Mouse (Mus musculus) spleen, adult 18-20 months (tissue): ENCODE results near the gene Psd.

Experiments
- DNase-seq, 2 experiments: peaks; one replicate each; pipeline ENCODE4 v3.0.0; 2022; ENCODE audit warnings: mixed read lengths in 2 of 2

Psd gene

GRCm38 (mm10) chr19:46338331-46338936, 11.5 kb upstream of the Psd start, which contains the start of gene Cuedc2:
Cuedc2 (minus strand) TSS chr19:46338702.
- peak; percentile 89 to 97 for DNase-seq

DNA sequence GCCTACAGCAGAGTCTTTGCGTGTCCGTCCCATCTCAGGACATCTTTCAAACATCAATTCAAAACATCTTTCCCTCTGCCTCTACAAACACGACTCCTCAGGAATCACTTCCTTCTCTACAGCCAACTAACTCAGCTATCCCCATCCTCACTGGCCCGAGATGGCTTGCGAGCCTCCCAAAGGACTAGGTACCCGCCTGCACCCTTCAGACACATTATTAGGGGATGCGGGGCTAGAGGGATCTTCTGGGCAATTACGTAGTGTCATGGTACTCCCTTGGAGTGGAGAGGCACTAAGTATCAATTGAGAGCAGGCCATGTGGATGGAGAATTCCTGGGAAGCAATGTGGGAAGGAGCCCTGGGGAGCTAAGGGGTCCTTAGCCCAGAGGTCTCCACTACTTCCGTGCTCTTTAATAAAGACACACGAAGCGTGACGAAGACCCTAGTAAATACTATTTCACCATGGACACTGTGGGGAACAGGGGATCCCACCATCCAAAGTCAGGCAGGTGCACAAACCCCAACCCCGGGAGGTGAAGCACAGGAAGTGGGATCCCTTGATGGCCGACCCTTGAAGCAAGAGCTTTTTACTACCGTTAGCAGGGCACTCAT, 10.9 kb upstream of the Psd start:
- no peak for DNase-seq

DNA sequence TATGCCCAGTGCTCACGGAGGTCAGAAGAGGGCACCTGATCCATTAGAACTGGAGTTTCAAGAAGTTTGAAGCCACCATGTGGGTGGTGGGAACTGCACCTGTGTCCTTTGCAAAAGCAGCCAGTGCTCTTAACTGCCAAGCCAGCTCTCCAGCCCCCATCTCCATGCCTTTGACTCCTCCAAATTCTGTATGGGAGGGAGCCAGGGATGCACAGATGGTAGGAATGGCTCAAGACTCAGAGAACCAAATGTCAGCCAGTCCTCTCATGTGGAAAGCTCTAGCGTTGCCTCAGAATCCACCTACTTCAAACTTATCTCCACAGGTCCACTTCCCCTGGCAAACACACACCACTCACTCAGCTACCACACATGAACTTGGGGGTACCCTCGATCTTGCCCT, 7.0 kb upstream of the Psd start:
- no peak for DNase-seq

DNA sequence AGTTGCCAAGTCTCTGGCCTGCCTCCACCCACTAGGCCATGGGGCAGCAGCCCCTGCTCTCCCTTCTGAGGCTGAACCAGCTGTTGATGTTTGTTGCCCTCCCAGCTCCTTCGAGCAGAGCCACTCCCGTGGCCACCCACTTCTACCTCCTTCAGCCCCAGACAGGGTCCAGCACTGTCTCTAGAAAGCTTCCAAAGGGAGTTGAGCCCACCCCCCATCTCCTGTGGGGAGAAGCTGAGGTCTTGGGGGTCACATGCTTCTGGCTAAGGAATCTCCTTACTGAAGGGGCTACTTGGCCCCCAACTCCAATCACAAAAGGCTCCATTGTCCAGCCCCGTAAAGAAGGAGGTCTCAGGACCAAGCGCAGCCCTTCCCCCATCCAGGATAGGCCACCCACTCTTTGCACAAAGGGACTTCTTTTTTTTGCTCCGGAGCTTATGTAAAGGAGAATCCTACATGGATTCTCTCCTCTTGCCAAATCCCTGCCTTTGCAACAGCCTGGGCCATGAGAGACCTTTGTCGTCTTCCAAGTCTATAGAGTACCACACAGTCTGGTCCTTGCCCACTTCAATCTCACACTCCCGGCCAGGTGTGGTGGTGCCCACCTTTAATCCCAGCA, 5.9 kb upstream of the Psd start:
- DNase-seq, result no peak

GRCm38 (mm10) chr19:46331936-46332335, 5.0 kb upstream of the Psd start:
- no peak for DNase-seq

- no peak for DNase-seq
Observed at GRCm38 (mm10) chr19:46331326-46331725, 4.4 kb upstream of the Psd start.

- no peak for DNase-seq
Observed at GRCm38 (mm10) chr19:46330696-46331095, 3.7 kb upstream of the Psd start.

DNA sequence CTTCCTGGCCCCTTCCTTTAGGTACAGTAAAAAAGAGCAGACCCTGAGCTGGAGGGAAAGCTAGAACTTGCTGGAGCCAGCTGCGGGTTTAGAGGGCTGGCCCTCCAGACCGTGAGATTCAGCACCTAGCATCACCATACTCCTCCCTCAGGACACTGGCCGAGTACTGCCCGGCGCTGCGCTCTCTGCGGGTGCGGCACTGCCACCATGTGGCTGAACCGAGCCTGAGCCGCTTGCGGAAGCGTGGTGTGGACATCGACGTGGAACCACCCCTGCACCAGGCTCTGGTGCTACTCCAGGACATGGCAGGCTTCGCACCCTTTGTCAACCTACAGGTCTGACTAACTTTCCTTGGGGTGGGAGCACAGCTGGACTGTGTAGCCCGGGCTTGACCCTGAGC, 3.0 kb upstream of the Psd start:
- DNase-seq, result peak; percentile 73 to 83

GRCm38 (mm10) chr19:46329031-46329641, 2.2 kb upstream of the Psd start:
- no peak for DNase-seq

DNA sequence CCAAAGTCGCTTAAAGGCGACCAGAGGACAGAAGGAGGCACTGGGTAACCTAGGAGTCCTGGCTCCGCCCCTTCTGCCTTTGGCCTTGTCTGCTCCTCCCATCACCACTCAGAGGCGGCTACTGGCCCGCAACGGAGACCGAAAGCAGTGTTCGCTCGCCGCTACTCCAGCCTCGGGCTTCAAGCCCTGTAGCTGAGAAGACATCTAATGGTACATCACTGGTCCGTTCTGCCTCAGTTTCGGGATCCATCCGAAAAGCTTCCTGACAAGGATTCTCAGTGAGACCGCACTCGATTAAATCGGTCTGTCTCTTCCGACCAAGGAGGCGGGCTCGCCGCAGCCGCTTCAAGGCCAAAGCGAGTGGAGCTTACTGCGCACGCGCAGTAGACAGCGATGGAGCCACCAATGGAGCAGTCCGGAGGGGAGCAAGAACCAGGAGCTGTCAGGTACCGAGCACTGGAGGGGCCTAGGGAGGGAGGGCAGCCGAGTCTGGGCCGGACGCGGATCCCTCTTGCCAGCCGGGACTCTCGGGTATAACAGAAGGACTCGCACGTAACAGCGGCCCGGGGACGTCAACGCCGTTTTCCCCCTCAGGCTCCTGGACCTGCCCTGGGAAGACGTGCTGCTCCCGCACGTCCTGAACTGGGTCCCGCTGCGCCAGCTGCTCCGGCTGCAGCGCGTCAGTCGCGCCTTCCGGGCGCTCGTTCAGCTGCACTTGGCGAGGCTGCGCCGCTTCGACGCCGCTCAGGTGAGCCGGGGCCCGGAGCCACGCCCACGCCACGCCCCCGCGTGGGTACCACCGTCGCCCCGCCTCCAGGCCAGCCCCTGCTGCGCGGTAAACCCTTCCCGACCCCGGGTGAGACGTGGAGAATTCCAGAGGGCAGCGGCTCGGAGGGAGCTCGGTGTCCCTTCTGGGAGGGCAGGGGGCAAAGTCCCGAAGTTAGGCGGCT, 1.4 kb upstream of the Psd start, which contains the start of gene Fbxl15:
Fbxl15 (plus strand) TSS at position 104 of the 950 bp plus-strand sequence.
- DNase-seq, result peak; percentile 85 to 86

DNA sequence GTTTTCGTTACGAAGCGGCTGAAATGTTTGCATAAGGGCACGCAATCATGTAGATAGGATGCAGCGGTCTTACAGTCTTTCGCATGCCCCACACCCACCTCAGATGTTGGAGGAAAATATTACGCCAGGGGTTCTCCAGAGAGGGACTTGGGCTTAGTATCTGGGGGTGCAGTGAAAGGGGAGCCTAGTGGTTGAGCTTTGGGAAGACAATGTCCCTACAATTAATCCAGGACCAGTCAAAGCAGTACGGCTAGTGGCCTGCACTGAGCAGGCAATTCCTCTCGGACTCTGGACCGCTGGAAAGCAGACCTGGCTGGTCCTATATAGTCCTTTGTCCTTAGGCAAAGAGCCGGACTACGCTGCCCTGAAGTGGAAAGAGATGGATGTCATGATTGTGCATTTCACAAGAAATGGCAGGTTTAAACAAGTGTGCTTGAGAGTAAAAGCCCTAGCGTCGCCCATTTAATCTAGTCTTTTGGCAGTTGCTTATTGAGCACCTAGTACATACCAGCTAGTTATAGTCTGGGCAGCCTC, 642 bp upstream of the Psd start:
- DNase-seq, result no peak

- DNase-seq, result no peak
Observed at GRCm38 (mm10) chr19:46326019-46326755, 769 bp downstream of the Psd start.

GRCm38 (mm10) chr19:46324918-46325317, 2.0 kb downstream of the Psd start:
- DNase-seq, result no peak

DNA sequence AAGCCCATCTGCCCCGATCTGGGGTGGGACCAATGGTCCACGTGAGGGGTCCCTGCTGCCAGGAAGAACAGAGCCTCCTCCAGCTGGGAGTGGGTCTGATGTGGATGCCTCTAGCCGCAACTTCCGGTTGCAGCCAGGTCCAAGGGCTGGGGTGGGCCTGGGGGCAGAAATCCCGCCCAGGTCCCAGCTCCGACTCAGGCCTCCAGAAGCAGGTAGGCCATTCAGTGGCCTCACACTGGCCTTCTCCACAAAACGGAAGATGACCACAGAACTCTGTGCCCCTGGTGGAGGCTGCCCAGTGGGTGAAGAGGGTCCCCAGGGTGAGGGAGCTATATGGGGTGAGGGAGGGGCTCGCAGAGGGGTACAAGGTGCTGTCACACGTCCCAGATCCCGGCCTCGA, 2.6 kb downstream of the Psd start:
- DNase-seq, result no peak

DNA sequence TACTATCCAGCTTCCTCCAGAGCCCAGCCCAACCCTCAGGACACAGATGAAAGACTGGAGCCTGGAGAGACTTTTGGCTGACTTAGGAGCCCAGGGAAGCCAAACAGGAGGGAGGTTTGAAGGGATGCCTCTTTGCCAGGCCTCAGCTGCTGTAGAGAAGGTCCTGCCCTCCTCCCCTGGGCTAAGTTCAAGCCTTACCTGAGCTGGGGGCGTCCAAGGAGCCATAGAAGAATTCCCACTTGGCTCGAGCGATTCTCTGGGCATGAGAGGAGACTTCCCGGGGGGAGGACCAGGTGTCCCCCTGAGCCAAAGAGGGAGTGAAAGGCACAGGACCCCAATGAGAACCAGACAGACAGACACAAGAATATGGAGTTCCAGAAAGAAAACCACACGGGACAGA, 3.2 kb downstream of the Psd start:
- DNase-seq, result no peak

DNA sequence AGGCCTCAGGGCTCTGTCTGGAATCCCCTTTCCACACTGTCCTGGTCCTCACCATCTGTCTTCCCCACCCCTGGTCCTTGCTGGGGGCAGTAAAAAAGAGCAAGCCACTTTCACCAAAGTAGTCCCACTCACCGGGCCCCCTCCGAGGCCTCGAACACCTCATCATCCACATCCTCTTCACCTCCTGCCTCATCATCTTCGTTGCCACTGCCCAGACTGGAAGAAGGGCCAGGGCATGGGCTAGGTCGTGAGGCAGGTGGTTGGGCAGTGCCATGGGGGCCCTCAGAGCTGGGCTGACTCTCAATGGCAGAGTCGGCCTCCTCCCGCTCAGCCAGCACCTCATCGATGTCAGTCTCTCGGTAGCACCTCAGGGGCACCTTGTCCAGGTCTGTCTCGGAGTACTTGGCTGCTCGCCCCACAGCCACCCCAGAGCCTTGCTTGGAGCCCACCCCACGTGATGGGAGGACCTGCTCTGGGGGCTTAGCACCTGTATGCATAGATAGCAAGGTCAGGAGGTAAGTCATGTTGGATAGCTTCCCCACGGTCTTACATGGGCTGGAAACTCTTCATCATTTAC, 3.9 kb downstream of the Psd start:
- DNase-seq, result no peak

DNA sequence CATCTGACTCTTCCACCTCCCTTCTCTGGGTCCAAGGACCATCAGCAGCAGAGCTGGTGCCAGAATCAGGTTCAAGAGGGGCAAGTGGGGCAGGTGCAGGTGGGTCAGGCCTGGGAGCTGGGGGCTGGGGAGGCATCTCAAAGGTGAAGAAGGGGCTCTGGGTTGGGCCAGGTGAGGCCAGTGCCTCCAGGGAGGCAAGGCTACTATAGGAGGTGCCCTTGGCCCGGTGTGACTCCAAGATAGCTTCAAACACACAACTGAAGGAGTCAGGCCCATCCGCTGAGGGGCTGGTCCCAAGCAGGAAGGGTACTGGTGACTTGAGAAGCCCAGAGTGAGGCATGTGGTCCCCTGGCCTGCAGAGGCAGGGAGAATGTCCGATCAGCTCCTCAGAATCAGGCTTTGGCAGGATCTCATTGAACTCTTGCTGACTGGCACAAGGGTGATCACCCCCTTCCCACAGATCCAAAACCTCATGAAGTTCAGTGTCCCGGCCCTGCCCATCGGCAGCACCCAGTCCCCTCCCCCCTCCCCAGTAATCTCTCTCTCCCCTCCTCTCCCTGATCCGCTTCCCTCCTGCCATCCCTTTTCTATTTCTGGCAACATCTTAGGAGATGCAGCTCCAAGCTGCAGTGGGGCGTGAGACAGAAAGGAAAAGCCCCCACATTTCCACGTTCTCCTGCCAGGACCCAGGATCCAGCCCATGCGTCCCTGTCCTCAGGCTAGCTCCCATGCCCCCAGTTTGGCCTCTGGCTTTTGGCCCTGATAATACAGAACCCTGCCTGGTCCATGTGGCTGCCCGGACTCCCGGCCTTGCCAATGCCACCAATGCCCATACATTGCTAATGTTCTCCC, 4.6 kb downstream of the Psd start:
- DNase-seq, result no peak

- DNase-seq, result no peak
Observed at GRCm38 (mm10) chr19:46321101-46321943, 5.6 kb downstream of the Psd start.

- no peak for DNase-seq
Observed at GRCm38 (mm10) chr19:46320076-46320785, 6.7 kb downstream of the Psd start.
